In genomic region chr17:43490371-43490770, GRCm38 (mm10) we compare ENCODE assay signal across 23 mouse cellular contexts. TPM values are rescaled to one million over a fixed set of nuclear protein-coding genes. Genes with fewer than 3 reads are reported as not detected.
"Had no signal": no experiment of that assay in that cellular context is flagged by ENCODE, and none has a peak within 500 bp of the region (broad histone marks: within the 10 kb centered on the region; RNA-seq: fewer than 3 reads in every experiment).

No protein-coding gene starts in this region.

RNA-seq across cellular contexts. Expression of gene Mep1a, which starts 12.2 kb away (rescaled TPM):
- polyA plus RNA-seq: limb, embryonic 10.5 days; limb, embryonic 11.5 days; limb, embryonic 12.5 days; limb, embryonic 13.5 days; liver, embryonic 11.5 days; liver, embryonic 12.5 days; liver, embryonic 13.5 days; lung, embryonic 14.5 days; lung, embryonic 15.5 days; lung, embryonic 16.5 days; lung, postnatal 0 days; macrophage; midbrain, embryonic 10.5 days; midbrain, embryonic 11.5 days; midbrain, embryonic 12.5 days; midbrain, embryonic 16.5 days; midbrain, postnatal 0 days; myocyte; neural tube, embryonic 11.5 days; neural tube, embryonic 12.5 days had no signal

RNA-seq across cellular contexts. Expression of gene Ankrd66, which starts 53.1 kb away (rescaled TPM):
- polyA plus RNA-seq: limb, embryonic 11.5 days; limb, embryonic 12.5 days; liver, adult 2 months; liver, embryonic 11.5 days; liver, embryonic 12.5 days; liver, embryonic 13.5 days; liver, embryonic 15.5 days; liver, embryonic 16.5 days; midbrain, embryonic 12.5 days; neural tube, embryonic 12.5 days had no signal
